Mouse (Mus musculus) T-helper 2 cell (primary cell): ENCODE data around the gene Clcf1.

Experiments used
- in situ Hi-C: fragments of 300-600 bp; cut with MboI, MseI; formaldehyde crosslinking; loops from one replicate; pipeline ENCODE4 v1.15.1; 2025; ENCODE audit warnings: high pct_unique_total_duplicates

The Clcf1 gene

GRCm38 (mm10) chr19:4193129-4193528, 20.9 kb upstream of the Clcf1 start:
- in situ Hi-C loops: no loop called here

- in situ Hi-C loops: no loop called here
These were observed 19.9 kb upstream of the Clcf1 start for GRCm38 (mm10) chr19:4194021-4194724.

GRCm38 (mm10) chr19:4194776-4195650, 19.0 kb upstream of the Clcf1 start:
- in situ Hi-C loops: no loop called here

GRCm38 (mm10) chr19:4196048-4196447, 18.0 kb upstream of the Clcf1 start:
- in situ Hi-C loops: no loop called here

- in situ Hi-C loops: no loop called here
These were observed 17.5 kb upstream of the Clcf1 start for GRCm38 (mm10) chr19:4196548-4196947.

- in situ Hi-C loops: no loop called here
These were observed 16.9 kb upstream of the Clcf1 start for GRCm38 (mm10) chr19:4197180-4197579.

- in situ Hi-C loops: no loop called here
These were observed 12.6 kb upstream of the Clcf1 start, which contains the start of gene Rad9a for GRCm38 (mm10) chr19:4201291-4201909. Rad9a (minus strand) TSS chr19:4201662.

- in situ Hi-C loops: no loop called here
These were observed 11.9 kb upstream of the Clcf1 start for GRCm38 (mm10) chr19:4202149-4202548.

GRCm38 (mm10) chr19:4203148-4203547, 10.9 kb upstream of the Clcf1 start:
- in situ Hi-C loops: no loop called here

GRCm38 (mm10) chr19:4203604-4204326, 10.3 kb upstream of the Clcf1 start:
- in situ Hi-C loops: no loop called here

GRCm38 (mm10) chr19:4204889-4205288, 9.1 kb upstream of the Clcf1 start:
- in situ Hi-C loops: loop anchor here (5.0 kb wide), 1 partner anchor 42 kb away; no protein-coding TSS in a partner anchor

- in situ Hi-C loops: loop anchor here (5.0 kb wide), 1 partner anchor 40 kb away; no protein-coding TSS in a partner anchor
These were observed 7.1 kb upstream of the Clcf1 start for GRCm38 (mm10) chr19:4206971-4207370.

- in situ Hi-C loops: loop anchor here (5.0 kb wide), 1 partner anchor 39 kb away; no protein-coding TSS in a partner anchor
These were observed 5.5 kb upstream of the Clcf1 start for GRCm38 (mm10) chr19:4208563-4208962.

GRCm38 (mm10) chr19:4211891-4212588, 2.0 kb upstream of the Clcf1 start:
- in situ Hi-C loops: no loop called here

- in situ Hi-C loops: no loop called here
These were observed 489 bp upstream of the Clcf1 start for GRCm38 (mm10) chr19:4213524-4213974.

- in situ Hi-C loops: no loop called here
These were observed 873 bp downstream of the Clcf1 start for GRCm38 (mm10) chr19:4214771-4215450.

- in situ Hi-C loops: no loop called here
These were observed 1.4 kb downstream of the Clcf1 start for GRCm38 (mm10) chr19:4215451-4215840.

GRCm38 (mm10) chr19:4216041-4216685, 2.1 kb downstream of the Clcf1 start:
- in situ Hi-C loops: no loop called here

- in situ Hi-C loops: no loop called here
These were observed 3.1 kb downstream of the Clcf1 start for GRCm38 (mm10) chr19:4217140-4217539.

GRCm38 (mm10) chr19:4217855-4218254, 3.8 kb downstream of the Clcf1 start:
- in situ Hi-C loops: no loop called here
